Mouse (Mus musculus) splenic B cell, adult 2 months (primary cell): ENCODE data around the gene Fam151a.
"Not testable (repeated sequence)": the region's sequence is repeated elsewhere in the genome, so short reads cannot be mapped to it uniquely, and the experiment has no call there.

Experiments
- DNase-seq: peaks from one replicate; pipeline ENCODE4 v3.0.0-alpha.2; 2011; ENCODE audit warnings: low read depth, low spot score
- H3K27me3 ChIP-seq: 2 replicates; pipeline ENCODE4 v1.6.1; 2012; ENCODE audit warnings: mild to moderate bottlenecking, low read length, moderate library complexity, mixed read lengths; ENCODE audit not compliant: control insufficient read depth, poor library complexity, insufficient read depth, severe bottlenecking
- H3K36me3 ChIP-seq: 2 replicates; pipeline ENCODE4 v1.6.1; 2012; ENCODE audit warnings: mild to moderate bottlenecking, low read length, moderate library complexity, mixed read lengths; ENCODE audit not compliant: control insufficient read depth, poor library complexity, insufficient read depth, severe bottlenecking

The Fam151a gene

DNA sequence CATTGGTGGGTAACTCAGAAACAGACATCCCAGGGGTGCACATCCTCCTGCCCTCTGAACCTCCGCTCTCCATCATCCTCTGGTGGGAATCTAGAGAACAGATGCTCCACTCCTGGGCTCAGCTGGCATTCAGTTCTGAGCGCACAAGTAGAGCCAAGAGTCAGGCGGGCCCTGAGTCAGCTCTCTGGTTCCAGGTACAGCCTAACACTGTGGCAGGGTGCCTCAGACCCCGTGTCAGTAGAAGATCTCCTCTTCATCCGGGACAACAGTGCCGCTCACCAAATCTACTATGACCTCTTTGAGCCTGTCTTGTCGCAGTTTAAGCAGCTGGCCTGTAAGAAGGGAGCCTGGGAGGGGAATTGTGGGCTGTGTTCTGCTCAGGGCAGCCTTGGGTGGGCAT, 12.2 kb downstream of the Fam151a start:
- DNase-seq, result no peak
- Histone ChIP-seq H3K36me3 (no peaks in the 10 kb centered on the region), H3K27me3 (no peaks in the 10 kb centered on the region)

DNA sequence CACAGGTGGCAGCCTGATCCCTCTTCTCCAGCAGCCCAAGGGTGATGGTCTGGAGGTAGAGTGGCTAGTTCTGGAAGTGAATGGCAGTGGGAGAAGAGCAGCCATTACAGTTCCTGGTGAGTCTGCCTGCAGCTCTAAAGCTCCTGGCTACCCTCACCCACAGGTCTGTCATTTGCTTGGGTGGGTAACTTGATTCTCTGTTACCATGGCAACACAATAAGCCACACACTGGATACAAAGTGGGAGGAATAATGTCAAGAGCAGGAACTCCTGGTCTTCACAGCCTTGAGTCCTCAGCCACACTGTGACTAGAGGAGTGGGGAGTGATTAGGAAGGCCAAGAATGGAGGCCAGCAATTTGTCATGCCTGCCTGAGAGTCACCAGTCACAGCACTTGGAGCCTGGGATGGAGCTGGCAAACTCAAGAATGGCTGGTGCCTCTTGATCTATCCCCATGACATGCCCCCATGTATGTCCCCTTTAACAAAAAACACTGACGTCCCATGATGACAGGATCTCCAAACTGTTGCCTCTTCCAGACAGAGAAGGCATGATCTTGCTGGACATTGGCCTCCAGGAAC, 13.4 kb downstream of the Fam151a start:
- Histone ChIP-seq H3K36me3 (no peaks in the 10 kb centered on the region), H3K27me3 (no peaks in the 10 kb centered on the region)
- DNase-seq, result no peak

DNA sequence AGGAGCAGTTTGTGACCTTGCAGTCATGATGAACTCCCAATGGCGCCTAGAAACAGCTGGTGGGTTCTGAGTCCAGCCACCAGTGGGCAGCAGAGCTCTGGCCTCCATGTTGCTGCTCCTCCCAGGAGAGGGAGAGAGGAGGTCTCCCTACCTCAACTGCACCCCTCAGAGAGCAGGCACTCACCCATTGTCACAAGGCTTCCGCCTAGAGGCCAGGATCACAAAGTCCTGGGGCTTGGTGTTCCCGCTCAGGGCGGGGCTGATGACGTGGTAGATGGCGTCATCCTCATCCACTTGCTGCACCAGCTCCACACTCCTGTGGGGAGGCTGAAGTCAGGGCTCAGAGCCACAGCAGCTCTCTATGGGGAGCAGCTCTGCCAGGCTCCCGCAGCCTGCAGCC, 16.0 kb downstream of the Fam151a start:
- peak; percentile 20 for DNase-seq
- Histone ChIP-seq H3K27me3 (no peaks in the 10 kb centered on the region), H3K36me3 (no peaks in the 10 kb centered on the region)

DNA sequence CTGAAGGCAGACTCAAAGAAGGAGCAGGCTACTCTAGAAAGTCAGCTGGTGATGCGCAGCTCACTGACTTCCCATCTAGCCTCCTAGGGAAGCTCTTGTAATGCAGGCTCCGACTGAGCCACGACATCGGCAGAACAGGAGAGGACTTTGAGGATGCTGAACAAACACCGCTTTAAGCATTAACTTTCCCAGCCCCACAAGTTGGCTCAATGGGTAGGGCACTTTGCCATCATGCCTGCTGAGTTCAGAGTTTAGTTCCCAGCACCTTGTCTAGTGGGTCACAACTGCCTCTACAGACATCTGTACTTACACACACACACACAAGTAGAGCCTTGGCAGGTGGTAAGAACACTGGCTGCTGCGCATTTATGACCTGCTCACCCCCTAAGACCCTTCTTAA, 18.0 kb downstream of the Fam151a start:
- DNase-seq, result no peak
- Histone ChIP-seq H3K36me3 (no peaks in the 10 kb centered on the region), H3K27me3 (no peaks in the 10 kb centered on the region)

DNA sequence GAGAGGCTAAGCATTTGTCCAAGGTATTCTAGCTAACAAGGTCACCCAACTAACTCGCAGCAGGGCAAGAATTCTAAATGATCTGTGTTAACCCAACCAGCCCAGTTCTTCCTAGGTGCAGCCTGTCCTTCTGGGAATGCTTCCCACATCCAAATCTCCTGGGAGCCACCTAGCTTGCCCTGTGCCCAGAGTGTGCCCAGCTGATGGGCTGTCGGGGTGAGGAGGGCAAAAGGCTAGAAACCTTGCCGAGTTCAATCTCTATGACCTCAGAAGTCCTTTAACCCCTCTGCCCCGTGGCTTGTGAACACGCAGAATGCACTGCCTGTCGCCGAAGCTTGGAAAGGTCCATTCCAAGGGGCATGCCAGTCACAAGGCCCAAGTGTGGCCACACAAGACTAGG, 30.5 kb downstream of the Fam151a start:
- no peak for DNase-seq
- Histone ChIP-seq H3K27me3 (no peaks in the 10 kb centered on the region), H3K36me3 (no peaks in the 10 kb centered on the region)

DNA sequence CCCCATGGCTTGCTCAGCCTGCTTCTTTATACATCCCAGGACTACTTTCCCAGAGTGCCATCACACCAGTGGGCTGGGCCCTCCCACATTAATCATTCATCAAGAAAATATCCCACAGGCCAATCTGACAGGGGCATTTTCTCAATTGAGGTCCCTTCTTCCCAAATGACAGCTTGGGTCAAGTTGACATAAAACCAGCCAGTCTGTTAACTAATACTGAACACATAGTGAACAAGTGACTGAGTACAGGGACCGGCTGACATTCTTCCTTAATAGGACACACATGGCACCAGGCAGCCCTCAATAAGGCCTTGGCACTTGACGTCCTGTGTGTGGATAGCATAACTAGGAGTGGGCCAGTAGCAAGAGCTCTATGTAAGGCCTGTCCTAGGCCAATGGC, 35.6 kb downstream of the Fam151a start:
- DNase-seq, result no peak
- no peaks in the 10 kb centered on the region for H3K27me3 ChIP-seq
- no peaks in the 10 kb centered on the region for H3K36me3 ChIP-seq

DNA sequence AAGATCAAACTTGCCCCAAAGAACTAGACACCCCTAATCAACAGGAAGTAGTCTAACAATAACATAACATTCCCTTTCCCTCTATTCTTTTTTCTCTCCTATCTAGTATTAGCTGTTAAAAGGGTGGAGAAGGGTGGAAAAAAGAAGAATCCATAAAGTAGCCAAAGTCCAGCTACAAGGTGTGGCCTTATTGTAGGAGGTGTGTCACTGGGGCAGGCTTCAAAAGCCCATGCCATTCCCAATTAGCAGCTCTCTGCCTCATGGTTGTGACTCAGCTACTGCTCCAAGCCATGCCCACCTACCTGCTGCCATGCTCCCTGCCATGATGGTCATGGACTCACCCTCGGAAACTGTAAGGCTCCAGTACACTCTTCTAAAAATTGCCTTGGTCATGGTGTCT, 38.9 kb downstream of the Fam151a start:
- H3K27me3 ChIP-seq, result no peaks in the 10 kb centered on the region
- no peak for DNase-seq

DNA sequence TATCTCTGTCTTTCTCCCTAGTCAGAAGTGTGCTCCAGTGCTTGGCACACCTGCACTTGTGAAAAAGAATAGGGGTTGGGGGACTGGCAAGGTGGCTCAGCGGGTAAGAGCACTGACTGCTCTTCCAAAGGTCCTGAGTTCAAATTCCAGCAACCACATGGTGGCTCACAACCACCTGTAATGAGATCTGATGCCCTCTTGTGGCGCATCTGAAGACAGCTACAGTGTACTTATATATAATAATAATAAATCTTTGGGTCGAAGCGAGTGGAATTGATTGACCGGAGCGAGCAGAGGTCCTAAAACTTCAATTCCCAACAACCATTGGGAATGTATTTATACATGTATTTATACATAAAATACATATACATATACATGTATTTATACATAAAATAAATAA, 42.1 kb downstream of the Fam151a start:
- H3K36me3 ChIP-seq, H3K27me3 ChIP-seq: not testable (repeated sequence)
- peak; percentile 4 for DNase-seq

More for the DNA sequence above, 38.9 kb downstream of the Fam151a start:
- no peaks in the 10 kb centered on the region for H3K36me3 ChIP-seq

DNA sequence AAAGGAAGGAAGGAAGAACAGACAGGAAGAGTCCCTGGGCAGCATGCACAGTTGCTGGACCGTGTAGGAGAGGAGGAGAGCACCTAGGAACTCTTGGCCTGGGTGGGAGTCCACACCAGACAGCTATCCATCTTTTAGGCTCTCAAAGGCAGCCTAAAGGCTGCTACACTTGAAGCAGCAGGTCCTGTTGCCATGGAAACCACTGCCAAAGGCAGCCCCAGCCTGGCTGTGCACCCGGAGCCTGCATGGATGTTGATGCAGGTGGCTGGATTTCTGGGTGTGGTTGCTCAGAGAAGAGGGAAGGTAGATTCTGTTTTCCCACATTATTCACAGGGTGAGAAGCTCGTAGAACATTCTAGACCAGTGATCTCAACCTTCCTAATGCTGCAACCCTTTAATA, 43.3 kb downstream of the Fam151a start:
- H3K27me3 ChIP-seq, result no peaks in the 10 kb centered on the region
- H3K36me3 ChIP-seq, result no peaks in the 10 kb centered on the region
- DNase-seq, result no peak

DNA sequence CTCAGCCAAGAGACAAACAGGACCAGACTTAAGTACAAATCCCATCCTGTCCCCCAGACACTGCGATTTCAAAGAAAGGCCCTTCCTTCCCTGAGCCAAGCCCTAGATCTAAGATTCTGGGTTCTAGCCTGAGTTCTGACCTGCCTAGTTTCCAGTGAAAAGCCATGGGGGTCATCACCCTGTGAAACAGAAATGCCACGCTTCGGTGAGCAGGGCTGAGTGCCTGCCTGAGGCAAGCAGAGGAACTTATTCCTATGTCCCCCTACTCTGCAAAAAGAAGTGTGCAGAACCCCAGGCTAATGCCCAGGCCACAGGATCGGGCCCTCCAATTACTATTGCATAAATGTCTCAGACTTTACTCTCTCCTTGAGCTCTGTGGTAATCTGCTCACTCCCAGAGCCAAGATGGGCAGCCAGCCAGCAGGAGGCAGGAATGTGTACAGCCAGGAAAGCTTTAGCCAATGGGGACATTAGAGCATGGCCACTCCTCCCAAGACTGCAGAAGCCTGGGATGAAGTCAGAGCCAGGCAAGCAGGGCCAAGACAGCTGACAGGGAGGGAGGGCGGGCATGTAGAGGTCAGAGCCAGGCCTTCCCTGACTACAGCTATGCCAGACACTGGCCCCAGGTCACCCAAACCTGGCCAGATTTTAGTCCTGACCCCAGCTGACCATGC, 44.6 kb downstream of the Fam151a start:
- no peaks in the 10 kb centered on the region for H3K36me3 ChIP-seq
- H3K27me3 ChIP-seq, result no peaks in the 10 kb centered on the region
- DNase-seq, result no peak

DNA sequence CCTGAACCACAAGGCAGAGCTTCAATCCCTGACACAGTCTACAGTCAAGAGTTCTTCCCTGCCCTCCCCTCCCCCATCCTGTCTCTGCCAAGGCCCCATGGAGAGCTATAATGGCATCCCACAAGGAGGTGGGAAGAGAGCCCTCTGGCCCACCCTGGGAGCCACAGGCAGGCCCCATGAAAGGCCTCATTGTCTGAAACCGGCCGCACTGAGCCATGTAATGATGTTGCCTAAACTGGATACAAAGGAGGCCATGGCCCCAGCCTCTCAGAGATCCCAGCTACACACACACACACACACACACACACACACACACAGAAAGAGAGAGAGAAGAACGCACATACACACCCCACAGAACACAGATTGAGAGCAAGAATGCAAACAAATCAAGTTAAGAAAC, 46.4 kb downstream of the Fam151a start:
- DNase-seq, result no peak

DNA sequence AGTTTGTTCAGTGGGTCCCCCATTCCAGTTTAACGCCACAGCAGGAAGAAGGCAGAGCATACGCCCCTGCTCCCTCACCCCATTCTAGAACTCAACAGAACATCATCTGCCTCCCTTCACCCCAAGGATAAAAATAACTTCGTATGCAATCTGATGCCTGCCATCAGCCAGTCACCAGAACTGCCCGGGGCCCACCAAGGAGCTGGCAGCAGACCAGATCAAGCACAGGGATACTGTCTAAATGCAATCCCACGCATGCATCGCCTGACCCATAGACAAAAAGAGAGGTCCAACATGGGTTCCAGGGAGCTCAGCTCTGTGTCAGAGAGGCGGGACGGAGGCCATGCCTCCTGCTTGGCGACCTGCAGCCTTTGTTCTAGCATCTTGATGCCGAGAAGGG, 49.4 kb downstream of the Fam151a start:
- H3K36me3 ChIP-seq, result no peaks in the 10 kb centered on the region
- H3K27me3 ChIP-seq, result no peaks in the 10 kb centered on the region
- no peak for DNase-seq

More for the DNA sequence above, 46.4 kb downstream of the Fam151a start:
- Histone ChIP-seq H3K27me3 (no peaks in the 10 kb centered on the region), H3K36me3 (no peaks in the 10 kb centered on the region)

DNA sequence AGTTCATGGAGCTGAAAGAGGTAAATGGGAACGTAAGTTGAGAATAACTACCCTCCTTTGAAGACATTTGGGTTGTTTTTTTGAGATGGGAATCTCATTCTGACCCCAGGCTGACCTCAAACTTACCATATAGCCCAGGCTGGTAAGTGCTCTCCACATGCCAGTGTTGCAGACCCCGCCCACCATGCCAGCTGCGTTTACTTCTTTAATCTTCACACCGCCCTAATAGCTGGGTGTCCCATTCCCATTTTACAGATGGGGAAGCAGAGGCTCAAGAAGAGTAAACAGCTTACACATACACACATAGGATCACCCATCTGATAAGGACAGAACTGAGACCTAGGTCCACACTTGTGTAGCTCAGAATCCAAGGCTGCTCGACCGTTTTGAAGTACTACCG, 51.1 kb downstream of the Fam151a start:
- H3K27me3 ChIP-seq, result no peaks in the 10 kb centered on the region
- no peak for DNase-seq
- no peaks in the 10 kb centered on the region for H3K36me3 ChIP-seq

DNA sequence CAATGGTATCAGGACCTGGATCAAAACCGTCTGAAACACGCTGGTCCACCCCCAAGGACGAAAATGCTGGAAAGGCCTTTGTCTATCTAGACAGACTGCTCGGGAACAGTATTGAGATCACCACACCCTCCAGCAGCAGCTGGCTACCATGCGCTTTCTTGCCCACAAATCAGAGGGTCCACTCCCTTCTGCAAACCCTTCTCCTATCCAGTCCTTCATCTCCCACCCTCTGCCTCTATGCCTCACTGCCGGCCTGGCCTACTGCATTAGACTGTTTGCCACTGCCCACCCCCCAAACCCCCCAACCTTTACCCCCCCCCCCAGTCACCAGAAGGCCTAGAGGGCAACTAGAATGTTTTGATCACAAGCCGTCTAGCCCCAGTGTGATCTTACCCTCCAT, 51.7 kb downstream of the Fam151a start:
- H3K36me3 ChIP-seq, result no peaks in the 10 kb centered on the region

DNA sequence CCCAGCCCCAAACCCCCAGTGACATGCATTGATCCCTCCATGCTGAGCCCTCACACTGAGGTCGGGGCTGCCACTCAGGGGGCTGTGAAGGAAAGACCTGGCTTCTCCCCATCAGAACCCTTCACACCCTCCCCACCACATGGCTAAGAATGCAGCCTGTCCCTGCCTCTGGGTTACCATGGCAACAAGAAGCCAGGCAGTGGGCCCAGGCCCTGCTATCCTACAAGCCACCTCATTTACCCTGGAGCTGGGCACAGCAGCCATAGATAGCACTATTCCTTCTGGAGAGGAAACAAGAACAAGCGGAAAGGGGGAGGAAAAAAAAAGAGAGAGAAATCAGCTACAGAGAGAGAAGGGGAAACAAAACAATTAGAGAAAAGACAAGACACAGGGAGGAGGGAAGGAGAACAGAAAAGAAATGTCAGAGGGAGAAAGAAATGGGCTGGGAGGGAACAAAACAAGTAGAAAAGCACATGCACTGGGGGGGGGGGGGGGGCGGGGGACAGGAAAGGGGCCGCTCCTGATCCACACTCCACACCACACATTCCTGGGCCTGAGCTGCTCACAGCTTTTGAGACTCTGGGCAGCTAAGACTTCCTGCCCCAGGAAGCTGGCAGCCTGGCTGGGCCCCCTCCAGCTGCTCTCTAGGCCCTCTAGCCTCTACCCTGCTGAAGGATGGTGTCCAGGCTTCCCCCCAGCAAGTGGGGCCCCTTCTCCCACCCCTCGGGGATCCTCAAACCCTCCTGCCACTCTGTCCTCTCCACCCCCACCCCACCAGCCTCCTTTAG, 52.3 kb downstream of the Fam151a start:
- no peak for DNase-seq
- Histone ChIP-seq H3K27me3 (no peaks in the 10 kb centered on the region), H3K36me3 (no peaks in the 10 kb centered on the region)

More for the DNA sequence above, 51.7 kb downstream of the Fam151a start:
- no peaks in the 10 kb centered on the region for H3K27me3 ChIP-seq
- DNase-seq, result no peak
